Mouse (Mus musculus): ENCODE results near the gene Zfp830.

Zfp830 gene

GRCm38 (mm10) chr11:82763742-82764437, at the start of gene Zfp830, which contains the start of gene Cct6b:
Gene Zfp830, plus strand, starts transcription at chr11:82764345.
Gene Cct6b, minus strand, starts transcription at chr11:82764321.
- DNase-seq (ENCODE audit: low spot score): peak; percentile 81

GRCm38 (mm10) chr11:82719294-82719693, 44.9 kb upstream of the Zfp830 start:
- DNase-seq (ENCODE audit: low spot score): no peak

GRCm38 (mm10) chr11:82726862-82727261, 37.3 kb upstream of the Zfp830 start:
- no peak for DNase-seq (ENCODE audit: low spot score)

GRCm38 (mm10) chr11:82734227-82734626, 29.9 kb upstream of the Zfp830 start:
- DNase-seq (ENCODE audit: low spot score): no peak

DNA sequence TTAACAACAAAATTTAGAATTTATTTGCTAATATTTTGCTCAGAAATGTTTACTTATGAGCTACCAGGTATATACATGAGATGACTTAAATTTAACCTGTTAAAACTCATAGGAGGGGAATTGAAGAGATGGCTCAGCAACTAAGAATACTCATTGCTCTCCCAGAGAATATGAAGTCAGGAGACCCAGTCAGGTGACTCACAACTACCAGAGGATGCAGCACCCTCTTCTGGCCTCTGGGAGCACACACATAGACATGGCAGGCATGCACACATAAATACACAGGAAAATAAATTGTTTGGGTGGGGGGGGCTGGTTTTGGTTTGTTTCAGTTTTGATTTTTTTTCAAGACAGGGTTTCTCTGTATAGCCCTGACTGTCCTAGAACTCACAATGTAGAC, 25.1 kb upstream of the Zfp830 start:
- no peak for DNase-seq (ENCODE audit: low spot score)

- peak; percentile 21 for DNase-seq (ENCODE audit: low spot score)
Observed at GRCm38 (mm10) chr11:82746138-82746537, 18.0 kb upstream of the Zfp830 start.

- no peak for DNase-seq (ENCODE audit: low spot score)
Observed at GRCm38 (mm10) chr11:82746857-82747366, 17.2 kb upstream of the Zfp830 start.

- DNase-seq (ENCODE audit: low spot score): no peak
Observed at GRCm38 (mm10) chr11:82752349-82753115, 11.6 kb upstream of the Zfp830 start.

DNA sequence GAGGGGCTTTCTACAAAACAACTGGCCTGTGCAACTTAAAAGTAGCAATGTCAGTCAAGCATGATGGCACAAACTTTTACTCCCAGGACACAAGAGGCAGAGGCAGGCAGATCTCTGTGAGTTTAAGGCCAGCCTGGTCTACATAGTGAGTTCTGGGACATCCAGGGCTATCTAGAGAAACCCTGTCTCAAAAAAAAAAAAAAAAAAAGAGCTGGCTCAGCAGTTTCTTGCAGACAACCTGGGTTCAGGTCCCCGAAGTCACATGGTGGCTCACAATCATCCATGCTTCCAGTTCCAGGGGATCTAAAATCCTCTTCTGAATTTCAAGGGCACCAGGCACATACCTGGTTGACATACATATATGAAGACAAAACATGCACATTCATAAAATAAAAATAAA, 8.2 kb upstream of the Zfp830 start:
- no peak for DNase-seq (ENCODE audit: low spot score)

DNA sequence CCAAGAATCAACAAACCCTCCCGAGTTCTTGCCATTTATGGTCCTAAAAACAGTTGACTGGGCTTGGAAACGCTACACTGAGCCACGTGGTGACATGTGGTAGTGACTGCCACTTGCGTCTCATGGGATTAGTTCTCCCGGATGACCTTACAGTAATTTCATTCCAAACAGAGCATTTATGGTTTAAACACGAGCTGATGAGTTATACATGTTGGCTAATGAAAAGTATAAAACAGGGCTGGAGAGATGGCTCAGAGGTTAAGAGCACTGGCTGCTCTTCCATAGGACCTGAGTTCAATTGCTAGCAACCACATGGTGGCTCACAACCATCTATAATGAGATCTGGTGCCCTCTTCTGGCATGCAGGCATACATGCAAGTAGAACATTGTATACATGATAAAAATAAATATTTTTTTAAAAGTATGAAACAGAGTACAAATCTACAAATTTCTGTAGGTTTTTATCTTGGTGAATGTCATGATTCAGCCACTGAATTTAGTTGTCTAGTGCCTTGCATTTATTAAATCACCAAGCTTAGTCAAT, 1.8 kb upstream of the Zfp830 start:
- DNase-seq (ENCODE audit: low spot score): no peak

- no peak for DNase-seq (ENCODE audit: low spot score)
Observed at GRCm38 (mm10) chr11:82763261-82763660, 884 bp upstream of the Zfp830 start.

- no peak for DNase-seq (ENCODE audit: low spot score)
Observed at GRCm38 (mm10) chr11:82764438-82764924, 336 bp downstream of the Zfp830 start.

- no peak for DNase-seq (ENCODE audit: low spot score)
Observed at GRCm38 (mm10) chr11:82780134-82780533, 16.0 kb downstream of the Zfp830 start.

DNA sequence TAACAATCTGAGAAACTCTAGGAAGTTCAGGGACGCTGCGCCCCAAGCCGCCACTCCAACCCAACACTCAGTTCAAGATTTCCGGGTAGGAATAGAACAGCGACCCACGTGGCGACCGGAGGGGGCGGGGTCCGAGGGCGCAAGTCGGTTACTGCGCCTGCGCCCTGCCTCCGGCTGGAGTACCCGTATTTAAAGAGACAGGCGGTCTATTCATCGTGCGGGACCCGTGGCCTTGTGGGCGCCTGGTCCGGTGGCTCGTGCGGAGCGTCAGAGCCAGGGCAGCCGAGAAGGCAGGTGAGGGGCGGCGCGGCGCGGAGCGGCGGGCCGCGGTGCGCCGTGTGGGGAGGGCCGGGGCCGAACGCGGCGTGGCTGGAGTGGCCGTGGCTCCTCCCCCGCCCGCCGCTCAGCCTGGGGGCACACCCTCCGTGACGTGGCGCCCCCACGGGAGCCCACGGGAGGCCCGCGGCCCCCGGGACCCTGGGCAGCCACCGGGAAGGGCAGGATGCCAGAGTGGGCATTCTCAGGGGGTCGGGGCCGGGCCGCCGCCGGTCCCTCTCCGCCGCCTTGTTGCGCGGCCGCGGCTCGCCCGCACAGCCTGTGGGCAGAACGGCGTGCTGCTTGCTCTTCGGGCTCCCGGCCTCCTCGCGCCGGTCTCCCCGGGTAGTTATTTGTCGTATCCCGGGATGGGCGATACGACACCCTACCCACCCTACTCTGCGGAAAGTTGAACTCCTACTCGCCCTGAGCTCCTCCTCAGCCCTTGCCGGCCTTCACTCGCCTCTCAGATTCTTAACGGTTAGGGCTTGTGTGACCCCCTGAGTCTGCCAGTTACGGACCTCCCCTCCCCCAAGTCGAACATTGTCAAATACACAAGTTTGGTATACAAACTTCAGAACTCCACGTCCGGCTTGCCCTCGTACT, 17.1 kb downstream of the Zfp830 start, which contains the start of gene Lig3:
TSS of gene Lig3 (plus strand) at position 126 of the 921 bp plus-strand sequence.
- DNase-seq (ENCODE audit: low spot score): peak; percentile 80

DNA sequence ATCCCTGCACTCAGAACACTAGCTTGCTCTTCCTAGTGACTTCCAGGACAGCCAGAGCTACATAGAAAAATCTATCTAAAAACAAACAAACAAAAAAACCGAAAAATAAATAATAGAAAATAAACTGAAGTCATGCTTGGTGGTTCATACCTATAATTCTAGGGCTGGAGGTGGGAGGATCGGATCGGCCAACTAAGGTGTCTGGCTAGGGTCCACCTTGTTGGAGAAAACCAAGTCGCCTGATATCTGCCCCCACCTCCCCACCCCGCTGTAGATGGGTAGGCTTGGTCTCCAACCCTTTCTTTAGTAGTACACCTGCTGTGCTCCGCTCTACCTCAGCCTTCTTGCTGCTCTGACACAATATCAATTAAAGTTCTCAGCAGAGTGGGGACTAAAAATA, 18.1 kb downstream of the Zfp830 start:
- DNase-seq (ENCODE audit: low spot score): no peak

DNA sequence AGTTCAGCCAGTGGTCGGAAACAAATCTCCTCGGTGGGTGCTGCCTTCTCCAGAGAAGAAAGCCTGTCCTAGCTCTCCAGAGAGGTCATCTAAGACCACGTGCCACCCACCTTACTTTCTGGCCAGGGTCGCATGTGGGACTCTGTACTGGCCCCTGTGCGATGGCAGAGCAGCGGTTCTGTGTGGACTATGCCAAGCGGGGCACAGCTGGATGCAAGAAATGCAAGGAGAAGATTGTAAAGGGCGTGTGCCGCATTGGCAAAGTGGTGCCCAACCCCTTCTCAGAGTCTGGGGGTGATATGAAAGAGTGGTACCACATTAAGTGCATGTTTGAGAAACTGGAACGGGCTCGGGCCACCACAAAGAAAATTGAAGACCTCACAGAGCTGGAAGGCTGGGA, 19.3 kb downstream of the Zfp830 start:
- DNase-seq (ENCODE audit: low spot score): no peak

GRCm38 (mm10) chr11:82806656-82807055, 42.5 kb downstream of the Zfp830 start:
- no peak for DNase-seq (ENCODE audit: low spot score)

DNA sequence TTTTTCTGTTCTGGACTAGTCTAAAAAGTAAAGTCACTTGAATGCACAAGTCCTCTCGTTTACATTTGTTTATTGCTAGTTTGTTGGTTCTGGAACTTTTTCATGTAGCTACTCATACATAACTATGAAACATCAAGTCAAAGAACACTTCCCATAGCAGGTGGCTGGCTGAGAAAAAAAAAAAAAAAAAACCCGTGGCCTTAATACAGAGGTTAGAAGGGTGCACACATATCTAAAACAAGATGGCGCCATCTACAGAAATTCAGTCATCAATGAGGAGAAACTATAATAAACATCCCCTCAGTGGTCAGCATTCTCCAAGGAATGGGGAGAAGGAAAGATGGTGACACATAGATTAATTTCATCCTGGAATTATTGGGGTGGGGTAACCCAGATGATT, 43.2 kb downstream of the Zfp830 start:
- no peak for DNase-seq (ENCODE audit: low spot score)

DNA sequence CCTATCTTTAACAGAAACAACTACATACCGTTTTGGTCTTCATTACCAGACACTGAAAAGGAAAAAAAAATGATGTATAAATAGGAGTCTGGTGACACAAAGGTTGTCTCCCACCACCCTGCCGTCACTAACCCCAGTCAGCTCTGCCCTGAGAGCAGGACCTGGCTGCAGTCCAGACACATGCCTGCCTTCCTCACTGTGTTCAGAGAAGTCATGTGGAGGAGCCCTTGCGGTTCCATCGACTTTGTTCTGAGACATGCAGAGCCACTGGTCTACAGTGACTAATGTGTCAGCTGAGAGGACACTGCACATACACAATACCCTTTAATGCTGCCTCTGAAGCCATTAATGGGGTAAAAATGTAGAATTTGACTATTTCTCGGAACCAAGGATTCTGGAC, 44.3 kb downstream of the Zfp830 start:
- no peak for DNase-seq (ENCODE audit: low spot score)
